Mouse (Mus musculus) bone marrow macrophage, adult 2 months (primary cell): Measurements from ENCODE around the gene Olfr64.

Experiments
- CTCF ChIP-seq: IDR thresholded peaks from 2 replicates; pipeline ENCODE4 v1.5.1; 2012; ENCODE audit warnings: low read depth, mild to moderate bottlenecking, low read length, moderate library complexity
- POLR2A ChIP-seq: IDR thresholded peaks from 2 replicates; pipeline ENCODE4 v1.6.1; 2012; ENCODE audit warnings: mild to moderate bottlenecking, low read depth, low read length, borderline replicate concordance

GRCm38 (mm10) chr7:103877093-103877492, 17.2 kb downstream of the Olfr64 start:
- TF ChIP-seq POLR2A (no peak), CTCF (no peak)
